11 mouse cellular contexts compared by ENCODE assay signal in the genomic region with DNA sequence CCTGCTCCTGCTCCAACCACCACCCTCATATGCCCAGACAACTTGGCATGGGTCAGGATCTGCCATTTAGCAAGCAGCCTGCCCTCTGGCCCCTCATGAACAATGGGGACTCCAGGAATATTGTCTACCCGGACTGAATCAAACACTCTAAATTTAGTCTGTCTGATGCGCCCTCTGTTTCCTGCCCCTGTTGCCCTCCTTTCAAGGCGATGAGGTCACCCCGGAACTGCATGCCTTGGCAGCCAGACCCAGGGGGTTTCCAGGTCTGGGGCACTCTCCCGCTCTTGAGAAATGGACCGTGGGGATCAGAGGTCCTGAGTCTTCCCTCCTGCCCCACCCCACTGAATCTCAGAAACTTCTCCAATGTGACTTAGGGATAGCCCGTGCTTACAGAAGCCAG. TPM values are rescaled to one million over a fixed set of nuclear protein-coding genes. Genes with fewer than 3 reads are reported as not detected.
A peak's percentile ranks its signal among the peaks of the same experiment; 100 is the strongest.
DNase-seq lines count a peak whose midpoint lies in the region; ATAC-seq and TF ChIP-seq lines count a peak whose summit lies in the region.
"Had no signal": no experiment of that assay in that cellular context is flagged by ENCODE, and none has a peak within 500 bp of the region (broad histone marks: within the 10 kb centered on the region; RNA-seq: fewer than 3 reads in every experiment).

No protein-coding gene starts in this region.

- peaks cover 10% of the 10 kb centered on the region; the same call in 1 of the 2 replicates for H3K27me3 ChIP-seq in hindbrain, embryonic 10.5 days (ENCODE audit: insufficient read depth, poor library complexity, severe bottlenecking)
- H3K27me3 ChIP-seq in hindbrain, embryonic 12.5 days: peaks cover 8% of the 10 kb centered on the region; the same call in 1 of the 2 replicates
- no peaks in the 10 kb centered on the region for H3K27me3 ChIP-seq in testis, adult 2 months (ENCODE audit: control insufficient read depth, insufficient read depth, low read length)
- H3K27me3 ChIP-seq: forebrain, embryonic 12.5 days had no signal

- H3K9me3 ChIP-seq in hindbrain, embryonic 10.5 days: 0 out of 2 replicates have a peak, but pooled peaks cover under 1% of the 10 kb centered on the region
- no peaks in the 10 kb centered on the region for H3K9me3 ChIP-seq in hindbrain, embryonic 12.5 days (replicated peaks)
- H3K9me3 ChIP-seq: forebrain, embryonic 12.5 days; midbrain, embryonic 12.5 days had no signal

- 52% methylated on average over 7 of the region's 7 CpGs for WGBS in hindbrain, embryonic 10.5 days
- 58% methylated on average over 7 of the region's 7 CpGs for WGBS in hindbrain, embryonic 12.5 days

- no peak overlapping the region for H3K9ac ChIP-seq in hindbrain, embryonic 12.5 days
- H3K9ac ChIP-seq: forebrain, embryonic 12.5 days had no signal

- TF ChIP-seq CTCF in testis, adult 2 months (IDR thresholded peaks at IDR 0.05; ENCODE audit: control insufficient read depth, insufficient read depth, insufficient replicate concordance, low read depth, low read length): no peak

- DNase-seq in hindbrain, embryonic 10.5 days (ENCODE audit: low spot score): no peak
- no peak for DNase-seq in testis, postnatal 10 days (ENCODE audit: low spot score)
- peak; percentile 37 to 56 for DNase-seq in thymus, postnatal 36 days
- no peak for DNase-seq in embryo, embryonic 10 days (ENCODE audit: low spot score)
- DNase-seq in left cerebral cortex, postnatal 36 days (ENCODE audit: low spot score in 2 of 2): no peak
- DNase-seq: cerebellum, postnatal 10 days had no signal

- no peak overlapping the region for H3K4me2 ChIP-seq in hindbrain, embryonic 12.5 days (replicated peaks)
- H3K4me2 ChIP-seq: forebrain, embryonic 12.5 days; midbrain, embryonic 12.5 days had no signal

- H3K27ac ChIP-seq in hindbrain, embryonic 10.5 days: peak overlapping the region; percentile 57
- no peak overlapping the region for H3K27ac ChIP-seq in hindbrain, embryonic 12.5 days
- no peak overlapping the region for H3K27ac ChIP-seq in testis, adult 2 months (ENCODE audit: control insufficient read depth, insufficient read depth, low read depth, low read length)
- peak overlapping the region; percentile 92 for H3K27ac ChIP-seq in brown adipose tissue, adult 24 weeks (replicated peaks; ENCODE audit: low read depth, low read length)
- H3K27ac ChIP-seq: forebrain, embryonic 12.5 days; midbrain, embryonic 12.5 days had no signal

- no peak for ATAC-seq in hindbrain, embryonic 12.5 days (ENCODE audit: low FRiP score)

- peaks cover 46% of the 10 kb centered on the region for H3K4me1 ChIP-seq in hindbrain, embryonic 10.5 days (replicated peaks)
- H3K4me1 ChIP-seq in hindbrain, embryonic 12.5 days: peaks cover 18% of the 10 kb centered on the region
- peaks cover 16% of the 10 kb centered on the region for H3K4me1 ChIP-seq in testis, adult 2 months (ENCODE audit: control insufficient read depth, insufficient read depth, low read length)
- peaks cover 28% of the 10 kb centered on the region for H3K4me1 ChIP-seq in brown adipose tissue, adult 24 weeks (ENCODE audit: control insufficient read depth, insufficient read depth, insufficient read length, low read length)

- no peak for TF ChIP-seq POLR2A in testis, adult 2 months (IDR thresholded peaks at IDR 0.05; ENCODE audit: control insufficient read depth, low read depth, low read length)

- intact Hi-C loops in left cerebral cortex, postnatal 36 days (cut with DNase I): no loop called here

- H3K36me3 ChIP-seq in hindbrain, embryonic 10.5 days: no peaks in the 10 kb centered on the region
- no peaks in the 10 kb centered on the region for H3K36me3 ChIP-seq in hindbrain, embryonic 12.5 days
- no peaks in the 10 kb centered on the region for H3K36me3 ChIP-seq in testis, adult 2 months (ENCODE audit: control insufficient read depth, insufficient read depth, low read length)
- H3K36me3 ChIP-seq: forebrain, embryonic 12.5 days; midbrain, embryonic 12.5 days had no signal

- H3K4me3 ChIP-seq in hindbrain, embryonic 10.5 days: no peak overlapping the region
- no peak overlapping the region for H3K4me3 ChIP-seq in hindbrain, embryonic 12.5 days
- H3K4me3 ChIP-seq in testis, adult 2 months (ENCODE audit: control insufficient read depth, low read depth, low read length): peak overlapping the region; percentile 66
- H3K4me3 ChIP-seq in brown adipose tissue, adult 24 weeks (ENCODE audit: insufficient read depth, low read depth, low read length): no peak overlapping the region
- H3K4me3 ChIP-seq: forebrain, embryonic 12.5 days; midbrain, embryonic 12.5 days had no signal

RNA-seq across cellular contexts. Expression of a gene that starts 10.8 kb away (rescaled TPM):
- 1.6 and 1.8 TPM in 2 replicates for polyA plus RNA-seq in hindbrain, embryonic 10.5 days (2016; fragmentation: Nextera tagmentation; extraction: Ambion mirVana)
- polyA plus RNA-seq in hindbrain, embryonic 12.5 days (2016; fragmentation: Nextera tagmentation; extraction: Ambion mirVana): 2.5 and 3.2 TPM in 2 replicates
- 1.6 and 1.9 TPM in 2 replicates for polyA plus RNA-seq in testis, adult 2 months (2012; rRNA removed)
- 9.8 and 13.0 TPM in 2 replicates for polyA plus RNA-seq in brown adipose tissue, adult 24 weeks (2012; ENCODE audit: insufficient read depth, insufficient read length, missing spikeins)
- total RNA-seq in left cerebral cortex, postnatal 36 days (2021): 10 to 100 TPM; 31.3 to 32.4 TPM

RNA-seq across cellular contexts. Expression of a gene that starts 54.7 kb away (rescaled TPM):
- polyA plus RNA-seq in hindbrain, embryonic 10.5 days (2016; fragmentation: Nextera tagmentation; extraction: Ambion mirVana): 2.4 and 2.9 TPM in 2 replicates
- polyA plus RNA-seq in hindbrain, embryonic 12.5 days (2016; fragmentation: Nextera tagmentation; extraction: Ambion mirVana): 3.1 and 4.2 TPM in 2 replicates
- polyA plus RNA-seq in testis, adult 2 months (2012; rRNA removed): 44.0 and 47.8 TPM in 2 replicates
- 6.8 and 7.1 TPM in 2 replicates for polyA plus RNA-seq in brown adipose tissue, adult 24 weeks (2012; ENCODE audit: insufficient read depth, insufficient read length, missing spikeins)
- 10 to 100 TPM; 40.5 to 46.5 TPM for total RNA-seq in left cerebral cortex, postnatal 36 days (2021)

Comparison
In these comparisons a context has a peak if more than half of its experiments do, and no peak if none do; other contexts are left out.
1. H3K27ac ChIP-seq: peak in hindbrain, embryonic 10.5 days (single experiment) and brown adipose tissue, adult 24 weeks (single experiment); none in hindbrain, embryonic 12.5 days (single experiment) and testis, adult 2 months (single experiment).
2. DNase-seq: peak in thymus, postnatal 36 days (2 of 2); none in hindbrain, embryonic 10.5 days (single experiment), testis, postnatal 10 days (single experiment), embryo, embryonic 10 days (single experiment) and left cerebral cortex, postnatal 36 days (0 of 2).